Mouse (Mus musculus) liver, embryonic 11.5 days (tissue): ENCODE data around the gene Cfap61. TPM values are rescaled to one million over a fixed set of nuclear protein-coding genes. Genes with fewer than 3 reads are reported as not detected.

Experiments
- ATAC-seq: fragments of 200-750 bp; cut with Nextera tagmentation; replicated peaks from 2 replicates; pipeline ENCODE4 v1.8.0; 2017; ENCODE audit warnings: moderate number of reproducible peaks, mild to moderate bottlenecking, moderate TSS enrichment, moderate library complexity; ENCODE audit not compliant: low FRiP score
- DNase-seq: peaks from one replicate; pipeline ENCODE4 v3.0.0-alpha.2; 2017; ENCODE audit warnings: low spot score
- H3K27ac ChIP-seq: fragments of 300-500 bp; sonication (generic); 2 replicates; pipeline ENCODE4 v1.5.1; 2014; ENCODE audit warnings: mild to moderate bottlenecking, low read depth, low read length, control low read depth
- H3K27me3 ChIP-seq: fragments of 300-500 bp; sonication (generic); replicated peaks from 2 replicates; pipeline ENCODE4 v1.6.1; 2014; ENCODE audit warnings: low read length, mixed read lengths; ENCODE audit not compliant: control insufficient read depth, insufficient read depth
- H3K36me3 ChIP-seq: fragments of 300-500 bp; sonication (generic); 2 replicates; pipeline ENCODE4 v1.6.1; 2014; ENCODE audit warnings: mild to moderate bottlenecking, low read length, moderate library complexity, mixed read lengths; ENCODE audit not compliant: control insufficient read depth, insufficient read depth
- H3K4me1 ChIP-seq: fragments of 300-500 bp; sonication (generic); replicated peaks from 2 replicates; pipeline ENCODE4 v1.6.1; 2014; ENCODE audit warnings: low read length, mixed read lengths; ENCODE audit not compliant: control insufficient read depth, insufficient read depth
- H3K4me2 ChIP-seq: fragments of 300-500 bp; sonication (generic); 2 replicates; pipeline ENCODE4 v1.6.1; 2014; ENCODE audit warnings: mild to moderate bottlenecking, control low read depth, moderate library complexity
- H3K4me3 ChIP-seq: fragments of 300-500 bp; sonication (generic); 2 replicates; pipeline ENCODE4 v1.5.1; 2014; ENCODE audit warnings: low read depth, low read length, control low read depth
- H3K9ac ChIP-seq: fragments of 300-500 bp; sonication (generic); 2 replicates; pipeline ENCODE4 v1.6.1; 2014; ENCODE audit warnings: low read depth, low read length, control low read depth
- H3K9me3 ChIP-seq: fragments of 300-500 bp; sonication (generic); 2 replicates; pipeline ENCODE4 v1.6.1; 2016; ENCODE audit warnings: low read length, inconsistent platforms, mixed read lengths; ENCODE audit not compliant: control insufficient read depth
- WGBS: fragments of 180-500 bp; shearing (Covaris S2); extraction: QIAGEN DNeasy Blood & Tissue Kit; methylation state at CpG from one replicate; pipeline ENCODE4 v1.1.7; 2014; 5-methylcytosine and 5-hydroxymethylcytosine counted together
- polyA plus RNA-seq: library from polyadenylated mRNA; unstranded; fragments of >200 nt; fragmentation: Nextera tagmentation; extraction: Ambion mirVana; gene quantifications from 2 replicates; pipeline ENCODE4 v1.2.1, GENCODE M21; 2014

The Cfap61 gene
- polyA plus RNA-seq, 1 experiment from 2014 or later, result not detected

DNA sequence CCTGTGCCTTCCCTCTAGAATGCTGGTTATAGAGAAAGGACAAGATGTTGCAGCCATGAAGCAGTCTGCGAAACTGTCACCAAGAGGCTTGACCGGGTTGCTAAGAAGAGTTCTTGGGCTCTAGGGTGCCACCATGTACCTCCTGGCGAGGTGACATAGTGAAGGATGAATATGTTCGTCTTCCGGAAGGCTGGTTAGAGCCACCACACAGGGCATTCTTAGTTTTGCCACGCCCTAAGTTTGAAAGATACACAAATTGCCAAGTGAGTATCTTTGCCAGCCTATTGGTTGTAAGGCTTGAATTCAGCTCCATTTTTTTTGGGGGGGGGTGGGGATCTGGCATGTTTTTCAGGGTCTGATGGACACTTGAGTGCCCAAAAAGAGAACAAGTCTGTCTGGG, 23.5 kb downstream of the Cfap61 start:
- H3K27me3 ChIP-seq, result no peaks in the 10 kb centered on the region
- ATAC-seq, result no peak
- H3K4me1 ChIP-seq, result no peaks in the 10 kb centered on the region

GRCm38 (mm10) chr2:145958551-145958950, 24.0 kb downstream of the Cfap61 start:
- Histone ChIP-seq H3K9me3 (no peaks in the 10 kb centered on the region), H3K9ac (no peak overlapping the region), H3K4me2 (no peak overlapping the region), H3K4me3 (no peak overlapping the region), H3K27ac (no peak overlapping the region), H3K4me1 (no peaks in the 10 kb centered on the region), H3K36me3 (no peaks in the 10 kb centered on the region), H3K27me3 (no peaks in the 10 kb centered on the region)
- DNase-seq (no peak), ATAC-seq (no peak)
- WGBS, result 87% methylated on average over 7 of the region's 7 CpGs

More for the DNA sequence above, 23.5 kb downstream of the Cfap61 start:
- no peak overlapping the region for H3K9ac ChIP-seq
- H3K4me2 ChIP-seq, result no peak overlapping the region
- DNase-seq, result no peak
- WGBS, result 79% methylated on average over 6 of the region's 6 CpGs
- H3K27ac ChIP-seq, result no peak overlapping the region
- H3K4me3 ChIP-seq, result no peak overlapping the region
- H3K36me3 ChIP-seq, result no peaks in the 10 kb centered on the region
- H3K9me3 ChIP-seq, result no peaks in the 10 kb centered on the region

GRCm38 (mm10) chr2:145961861-145962260, 27.3 kb downstream of the Cfap61 start:
- Histone ChIP-seq H3K9me3 (no peaks in the 10 kb centered on the region), H3K4me2 (no peak overlapping the region), H3K27ac (no peak overlapping the region), H3K36me3 (no peaks in the 10 kb centered on the region), H3K27me3 (no peaks in the 10 kb centered on the region), H3K4me3 (no peak overlapping the region), H3K4me1 (no peaks in the 10 kb centered on the region), H3K9ac (no peak overlapping the region)
- ATAC-seq, result no peak
- DNase-seq, result no peak
- WGBS, result 81% methylated on average over 5 of the region's 5 CpGs

DNA sequence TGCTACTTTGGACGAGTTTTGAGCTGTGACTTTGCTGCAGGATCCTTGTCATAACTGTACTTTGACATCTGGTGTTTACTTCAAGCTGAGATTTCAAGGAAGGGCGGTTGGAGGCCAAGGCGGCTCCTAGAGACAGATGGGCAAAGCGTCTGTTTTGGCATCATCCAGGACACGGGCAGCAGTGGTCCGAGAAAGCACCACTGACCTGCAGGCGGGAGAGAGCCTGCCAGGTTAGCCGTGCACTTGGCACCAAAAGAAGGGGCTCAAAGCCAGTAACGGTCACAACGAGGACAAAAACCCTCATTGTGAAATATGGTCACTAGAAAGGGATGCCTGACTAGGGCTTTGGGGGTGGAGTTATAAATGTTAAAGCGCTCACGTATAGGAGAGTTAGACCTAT, 36.2 kb downstream of the Cfap61 start:
- H3K9me3 ChIP-seq, result no peaks in the 10 kb centered on the region
- H3K4me1 ChIP-seq, result no peaks in the 10 kb centered on the region
- ATAC-seq, result no peak
- no peaks in the 10 kb centered on the region for H3K36me3 ChIP-seq
- H3K4me3 ChIP-seq, result no peak overlapping the region
- H3K27ac ChIP-seq, result no peak overlapping the region
- no peak overlapping the region for H3K9ac ChIP-seq
- H3K4me2 ChIP-seq, result no peak overlapping the region
- no peaks in the 10 kb centered on the region for H3K27me3 ChIP-seq
- WGBS, result 84% methylated on average over 12 of the region's 12 CpGs
- no peak for DNase-seq

- Histone ChIP-seq H3K4me2 (no peak overlapping the region), H3K4me1 (no peaks in the 10 kb centered on the region), H3K4me3 (no peak overlapping the region), H3K9me3 (no peaks in the 10 kb centered on the region), H3K27me3 (no peaks in the 10 kb centered on the region), H3K36me3 (no peaks in the 10 kb centered on the region), H3K27ac (no peak overlapping the region), H3K9ac (no peak overlapping the region)
- WGBS, result 89% methylated on average over 20 of the region's 20 CpGs
- DNase-seq, result no peak
- ATAC-seq, result no peak
Observed at GRCm38 (mm10) chr2:145971237-145972010, 36.8 kb downstream of the Cfap61 start.

DNA sequence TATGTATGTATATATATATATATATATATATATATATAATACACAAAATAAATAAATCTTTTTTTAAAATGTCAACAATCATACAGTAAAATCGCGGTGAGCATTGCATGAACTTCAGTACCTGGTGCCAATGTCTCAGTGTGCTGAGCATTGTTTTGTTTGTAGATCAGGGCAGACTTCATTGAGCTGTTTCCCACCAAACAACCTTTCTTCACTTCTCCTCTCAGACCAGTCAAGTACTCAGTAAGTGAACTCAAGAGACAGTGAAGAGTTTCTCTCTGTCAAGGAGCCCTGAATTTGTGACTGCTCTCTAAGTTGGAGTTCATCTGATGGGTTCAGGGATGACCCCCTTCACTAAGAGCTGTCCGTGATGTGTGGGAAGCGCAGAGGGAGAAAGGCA, 38.0 kb downstream of the Cfap61 start:
- Histone ChIP-seq H3K36me3 (no peaks in the 10 kb centered on the region), H3K27ac (no peak overlapping the region), H3K9me3 (no peaks in the 10 kb centered on the region), H3K27me3 (no peaks in the 10 kb centered on the region), H3K4me3 (no peak overlapping the region), H3K4me2 (no peak overlapping the region), H3K4me1 (no peaks in the 10 kb centered on the region), H3K9ac (no peak overlapping the region)
- ATAC-seq, result no peak
- no peak for DNase-seq
- 86% methylated on average over 4 of the region's 4 CpGs for WGBS

GRCm38 (mm10) chr2:145979616-145980015, 45.0 kb downstream of the Cfap61 start:
- H3K27me3 ChIP-seq, result no peaks in the 10 kb centered on the region
- no peaks in the 10 kb centered on the region for H3K4me1 ChIP-seq
- no peak overlapping the region for H3K4me3 ChIP-seq
- H3K27ac ChIP-seq, result no peak overlapping the region
- H3K36me3 ChIP-seq, result no peaks in the 10 kb centered on the region
- no peak for ATAC-seq
- DNase-seq, result no peak
- no peak overlapping the region for H3K4me2 ChIP-seq
- H3K9ac ChIP-seq, result no peak overlapping the region
- 84% methylated on average over 4 of the region's 4 CpGs for WGBS
- no peaks in the 10 kb centered on the region for H3K9me3 ChIP-seq

GRCm38 (mm10) chr2:145980881-145981280, 46.3 kb downstream of the Cfap61 start:
- ATAC-seq (no peak), DNase-seq (no peak)
- WGBS, result 76% methylated on average over 9 of the region's 9 CpGs
- Histone ChIP-seq H3K9ac (no peak overlapping the region), H3K4me2 (no peak overlapping the region), H3K36me3 (no peaks in the 10 kb centered on the region), H3K4me1 (no peaks in the 10 kb centered on the region), H3K27me3 (no peaks in the 10 kb centered on the region), H3K9me3 (no peaks in the 10 kb centered on the region), H3K27ac (no peak overlapping the region), H3K4me3 (no peak overlapping the region)

GRCm38 (mm10) chr2:145981699-145982112, 47.1 kb downstream of the Cfap61 start:
- ATAC-seq, result no peak
- H3K36me3 ChIP-seq, result no peaks in the 10 kb centered on the region
- H3K4me3 ChIP-seq, result no peak overlapping the region
- H3K27me3 ChIP-seq, result no peaks in the 10 kb centered on the region
- H3K27ac ChIP-seq, result no peak overlapping the region
- no peaks in the 10 kb centered on the region for H3K9me3 ChIP-seq
- no peak for DNase-seq
- no peak overlapping the region for H3K4me2 ChIP-seq
- 55% methylated on average over 6 of the region's 6 CpGs for WGBS
- H3K4me1 ChIP-seq, result no peaks in the 10 kb centered on the region
- no peak overlapping the region for H3K9ac ChIP-seq
